Mouse (Mus musculus) ovary, postnatal 36 days (tissue): ENCODE results near the gene Tex21.

ENCODE experiments used
- DNase-seq: peaks from one replicate; pipeline ENCODE4 v3.0.0; 2022; ENCODE audit warnings: low spot score, mixed read lengths

Tex21 gene

GRCm38 (mm10) chr12:76246646-76247045 lies at the start of gene Tex21:
Gene Tex21, minus strand, starts transcription at chr12:76246746.
- DNase-seq = no peak

GRCm38 (mm10) chr12:76293192-76293591 lies 46.6 kb upstream of the Tex21 start:
- DNase-seq = peak; percentile 61

GRCm38 (mm10) chr12:76290271-76290670 lies 43.7 kb upstream of the Tex21 start:
- no peak for DNase-seq

GRCm38 (mm10) chr12:76289428-76289827 lies 42.9 kb upstream of the Tex21 start:
- no peak for DNase-seq

GRCm38 (mm10) chr12:76288494-76288893 lies 41.9 kb upstream of the Tex21 start:
- no peak for DNase-seq

GRCm38 (mm10) chr12:76287986-76288385 lies 41.4 kb upstream of the Tex21 start:
- DNase-seq = no peak

GRCm38 (mm10) chr12:76285418-76285817 lies 38.9 kb upstream of the Tex21 start:
- no peak for DNase-seq

- no peak for DNase-seq
Measured at GRCm38 (mm10) chr12:76282532-76283173, 36.1 kb upstream of the Tex21 start.

GRCm38 (mm10) chr12:76282132-76282531 lies 35.6 kb upstream of the Tex21 start:
- peak; percentile 49 for DNase-seq

- DNase-seq = no peak
Measured at GRCm38 (mm10) chr12:76281111-76281660, 34.6 kb upstream of the Tex21 start.

- DNase-seq = no peak
Measured at GRCm38 (mm10) chr12:76280556-76280955, 34.0 kb upstream of the Tex21 start.

- DNase-seq = no peak
Measured at GRCm38 (mm10) chr12:76278209-76278608, 31.7 kb upstream of the Tex21 start.

GRCm38 (mm10) chr12:76272610-76273524 lies 26.3 kb upstream of the Tex21 start:
- DNase-seq = no peak

- DNase-seq = no peak
Measured at GRCm38 (mm10) chr12:76271516-76271915, 25.0 kb upstream of the Tex21 start.

- DNase-seq = no peak
Measured at GRCm38 (mm10) chr12:76269196-76269595, 22.6 kb upstream of the Tex21 start.

GRCm38 (mm10) chr12:76268686-76269085 lies 22.1 kb upstream of the Tex21 start:
- DNase-seq = no peak

- DNase-seq = no peak
Measured at GRCm38 (mm10) chr12:76266875-76267274, 20.3 kb upstream of the Tex21 start.

GRCm38 (mm10) chr12:76265001-76265400 lies 18.5 kb upstream of the Tex21 start:
- DNase-seq = no peak

- no peak for DNase-seq
Measured at GRCm38 (mm10) chr12:76264325-76264965, 17.9 kb upstream of the Tex21 start.

- no peak for DNase-seq
Measured at GRCm38 (mm10) chr12:76263876-76264275, 17.3 kb upstream of the Tex21 start.

GRCm38 (mm10) chr12:76262918-76263317 lies 16.4 kb upstream of the Tex21 start:
- no peak for DNase-seq

GRCm38 (mm10) chr12:76261556-76261955 lies 15.0 kb upstream of the Tex21 start:
- DNase-seq = no peak
